Mouse (Mus musculus) stomach, postnatal 0 days (tissue): ENCODE results near the gene Prelid3b.

Experiments used
- CTCF ChIP-seq: IDR thresholded peaks from 2 replicates; pipeline ENCODE4 v1.5.1; 2016; ENCODE audit warnings: antibody characterized with exemption, low read depth, mild to moderate bottlenecking, moderate library complexity
- EP300 ChIP-seq: optimal IDR thresholded peaks from 2 replicates; pipeline ENCODE3; 2016; ENCODE audit warnings: antibody characterized with exemption

DNA sequence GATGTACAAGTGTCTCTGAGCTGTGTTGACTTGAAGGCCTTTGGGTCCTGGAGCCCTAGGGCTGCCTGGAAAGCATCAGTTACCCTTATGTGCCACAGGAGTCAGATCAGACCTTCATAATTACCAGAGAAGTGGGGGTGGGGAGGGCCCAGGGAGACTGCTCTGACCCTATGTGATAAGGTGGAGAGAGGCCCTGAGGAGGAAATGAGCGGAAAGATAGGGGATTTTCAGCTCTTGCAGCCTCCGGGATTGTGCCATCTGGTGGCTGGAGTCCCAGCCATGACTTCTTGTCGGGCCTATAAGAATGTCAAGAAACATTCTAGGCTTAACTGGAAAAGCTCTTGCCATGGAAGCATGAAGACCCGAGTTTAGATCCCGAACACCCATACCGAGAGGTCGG is 19.2 kb downstream of the Prelid3b start:
- TF ChIP-seq EP300, result no peak
- TF ChIP-seq CTCF, result peak; percentile 56
